In genomic region chr3:89177242-89178106, GRCm38 (mm10) we compare ENCODE assay signal across 1 mouse cellular context.
TF ChIP-seq lines count a peak whose summit lies in the region.

Gene Scamp3 (plus strand): TSS chr3:89177473.

TF ChIP-seq in MEL, 35 proteins besides CTCF, POLR2A, EP300 and RAD21 (continued from another document):
- TF ChIP-seq POLR2AphosphoS5 (IDR thresholded peaks at IDR 0.05; ENCODE audit: borderline replicate concordance, low read depth, low read length) (no peak; the same call in 1 of the 2 replicates), ZC3H11A (IDR thresholded peaks at IDR 0.05; ENCODE audit: low read depth, low read length) (no peak), USF2 (IDR thresholded peaks at IDR 0.05; ENCODE audit: borderline replicate concordance in 1 of 2, insufficient read depth in 1 of 2, low read depth in 1 of 2, low read length in 2 of 2) (peak; percentile 99), BHLHE40 (IDR thresholded peaks at IDR 0.05; ENCODE audit: borderline replicate concordance, low read depth, low read length) (peak; percentile 99)
